Mouse (Mus musculus) cerebellum, postnatal 25 days (tissue): Measurements from ENCODE around the gene Zzef1.
A peak's percentile ranks its signal among the peaks of the same experiment; 100 is the strongest.

ENCODE experiments used
- DNase-seq, 2 experiments: peaks; one replicate each; pipeline ENCODE4 v3.0.0; 2021; ENCODE audit warnings: mixed read lengths in 2 of 2

Gene Zzef1

DNA sequence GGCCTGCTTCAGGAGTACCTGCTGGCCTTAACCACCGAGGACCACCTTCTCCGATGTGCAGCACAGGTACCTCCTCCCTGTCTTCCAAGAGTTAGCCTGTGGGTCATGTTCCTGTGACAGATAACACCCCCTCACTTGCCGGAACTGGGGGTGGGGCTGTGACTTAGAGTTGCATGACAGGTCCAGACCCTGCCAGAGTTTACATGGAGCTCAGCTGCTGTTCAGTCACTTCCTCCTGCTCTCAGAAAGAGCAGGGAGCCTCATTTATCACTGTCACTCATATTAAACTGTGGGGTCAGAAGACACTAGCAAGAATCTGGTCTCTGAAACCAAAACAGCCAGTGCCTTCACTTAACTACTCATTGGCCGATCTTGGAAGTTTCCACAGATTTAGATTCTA, 127.1 kb downstream of the Zzef1 start:
- no peak for DNase-seq

DNA sequence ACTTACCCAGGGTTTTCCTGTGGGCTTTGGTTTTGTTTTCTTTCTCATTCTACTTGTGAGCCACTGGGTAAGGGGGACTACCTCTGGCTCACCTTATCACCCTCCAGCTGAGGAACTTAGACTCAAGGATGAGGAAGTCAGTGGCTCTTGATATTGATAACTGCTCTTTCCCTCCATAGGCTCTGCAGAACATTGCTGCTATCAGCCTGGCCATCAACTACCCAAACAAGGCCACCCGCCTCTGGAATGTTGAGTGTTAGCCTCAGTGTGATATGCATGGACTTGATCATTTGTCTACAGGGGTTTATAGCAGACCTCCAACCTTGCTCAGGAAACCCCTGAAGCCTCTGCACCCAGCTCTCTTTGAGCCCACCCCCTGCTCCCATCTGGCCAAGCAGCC, 128.4 kb downstream of the Zzef1 start:
- no peak for DNase-seq

DNA sequence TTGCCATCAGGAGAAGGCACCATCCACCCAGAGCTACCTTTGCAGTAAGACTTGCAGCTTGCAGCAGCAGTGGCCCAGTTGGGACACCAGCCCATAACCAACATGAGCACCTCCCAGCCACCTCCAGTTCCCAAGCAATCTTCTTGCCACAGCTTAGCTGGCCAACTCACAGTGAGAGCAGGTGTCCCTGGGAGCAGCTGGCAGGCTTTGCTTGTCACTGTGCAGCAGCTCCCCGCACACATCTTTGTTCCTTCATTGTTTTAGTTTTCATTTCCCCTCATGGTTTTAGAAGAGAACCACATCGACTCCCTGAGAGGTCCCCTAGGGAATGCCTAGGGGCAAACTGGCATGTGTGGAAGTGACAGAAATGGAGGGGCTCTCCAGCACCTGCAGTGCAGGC, 129.0 kb downstream of the Zzef1 start:
- peak in 1 of 2 experiments; percentile 27 for DNase-seq

DNA sequence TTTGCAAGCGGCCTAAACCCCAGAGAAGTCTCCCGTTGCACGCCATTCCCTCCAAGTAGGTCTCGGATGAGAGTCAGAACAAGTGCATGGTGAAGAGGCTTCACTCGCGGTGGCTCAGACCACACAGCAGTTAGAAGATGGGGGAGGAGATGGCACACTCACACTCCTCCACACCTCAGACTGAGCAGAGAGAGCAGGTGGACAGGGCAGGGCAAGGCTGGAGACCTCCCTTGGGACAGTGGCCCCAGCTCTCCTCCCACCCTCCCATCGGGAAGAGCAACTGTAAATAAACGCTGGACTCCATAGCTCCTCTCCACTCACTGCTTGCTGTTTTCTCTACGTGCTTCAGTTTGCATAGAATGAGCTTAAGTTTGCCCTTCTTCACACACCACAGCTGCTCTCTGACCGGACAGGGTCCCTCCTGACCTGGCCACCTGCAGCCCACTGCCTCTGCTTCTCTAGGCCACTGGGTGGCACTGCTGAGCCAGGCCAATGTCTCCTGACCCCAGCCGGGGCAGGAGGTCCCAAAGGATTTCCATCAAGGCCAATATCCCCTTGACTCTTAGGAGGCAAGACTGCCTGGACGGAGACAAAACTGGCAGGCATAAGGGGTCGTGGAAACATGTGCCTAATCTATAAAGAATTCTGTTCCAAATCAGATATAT, 130.3 kb downstream of the Zzef1 start:
- peak; percentile 70 to 79 for DNase-seq

DNA sequence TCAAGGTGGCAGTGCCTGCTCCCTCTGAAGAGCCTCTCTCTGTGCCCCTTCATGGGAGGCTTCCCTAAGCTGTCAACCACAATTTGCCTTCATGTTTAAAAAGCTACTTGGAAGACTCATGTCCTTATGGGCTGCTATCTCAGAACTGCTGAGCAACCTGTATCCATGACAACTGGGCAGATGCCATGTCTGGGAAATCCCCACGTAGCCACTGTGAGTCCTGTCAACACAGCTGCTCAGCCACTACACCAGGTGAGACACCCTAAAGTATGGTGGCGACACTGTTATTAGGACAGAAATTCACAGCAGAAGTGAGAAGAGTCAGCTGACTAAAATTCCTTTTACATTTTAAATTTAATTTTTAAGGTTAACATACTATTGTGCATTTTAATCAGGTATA, 132.5 kb downstream of the Zzef1 start:
- DNase-seq = no peak

DNA sequence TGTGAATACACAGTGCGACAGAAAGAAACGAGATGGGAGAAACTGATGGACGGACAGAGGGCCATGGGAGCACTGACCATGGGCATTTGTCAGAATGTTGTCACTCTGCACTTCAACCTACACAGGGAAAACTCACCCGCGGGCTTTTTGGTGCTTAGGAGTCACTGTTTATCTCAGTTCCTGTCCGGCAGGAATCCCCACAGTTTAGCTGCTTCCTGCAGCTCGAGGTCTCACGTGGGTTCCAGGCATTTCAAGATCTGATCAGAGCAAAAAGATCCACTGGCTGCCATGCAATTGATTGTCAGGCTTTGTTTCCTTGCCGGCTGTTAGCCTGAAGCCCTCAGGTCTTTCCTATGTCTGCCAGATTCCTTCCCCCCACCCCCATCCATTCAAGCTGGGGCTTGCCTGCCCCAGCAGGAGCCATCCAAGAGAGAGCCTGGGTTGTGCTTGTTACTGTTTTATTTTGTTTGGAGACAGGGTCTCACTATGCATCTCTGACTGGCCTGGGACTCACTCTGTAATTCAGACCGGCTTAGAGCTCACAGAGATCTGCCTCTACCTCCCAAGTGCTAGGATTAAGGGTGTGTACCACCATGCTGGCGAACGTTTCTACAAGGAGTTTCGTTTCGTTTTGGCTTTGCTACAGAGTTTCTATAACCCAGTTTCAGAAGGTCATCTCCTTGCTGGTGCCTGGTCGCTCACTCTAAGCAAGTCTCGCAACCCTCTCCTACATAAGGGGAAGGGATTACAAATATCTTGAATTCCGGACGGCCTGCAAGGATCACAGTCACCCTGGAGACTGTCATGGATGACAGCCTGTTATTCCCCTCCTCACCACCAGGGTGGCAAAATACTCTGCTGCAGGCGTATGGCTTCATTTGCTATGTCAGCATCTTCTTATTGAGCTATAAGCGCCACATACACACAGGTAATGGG, 144.4 kb downstream of the Zzef1 start:
- peak; percentile 42 to 67 for DNase-seq

DNA sequence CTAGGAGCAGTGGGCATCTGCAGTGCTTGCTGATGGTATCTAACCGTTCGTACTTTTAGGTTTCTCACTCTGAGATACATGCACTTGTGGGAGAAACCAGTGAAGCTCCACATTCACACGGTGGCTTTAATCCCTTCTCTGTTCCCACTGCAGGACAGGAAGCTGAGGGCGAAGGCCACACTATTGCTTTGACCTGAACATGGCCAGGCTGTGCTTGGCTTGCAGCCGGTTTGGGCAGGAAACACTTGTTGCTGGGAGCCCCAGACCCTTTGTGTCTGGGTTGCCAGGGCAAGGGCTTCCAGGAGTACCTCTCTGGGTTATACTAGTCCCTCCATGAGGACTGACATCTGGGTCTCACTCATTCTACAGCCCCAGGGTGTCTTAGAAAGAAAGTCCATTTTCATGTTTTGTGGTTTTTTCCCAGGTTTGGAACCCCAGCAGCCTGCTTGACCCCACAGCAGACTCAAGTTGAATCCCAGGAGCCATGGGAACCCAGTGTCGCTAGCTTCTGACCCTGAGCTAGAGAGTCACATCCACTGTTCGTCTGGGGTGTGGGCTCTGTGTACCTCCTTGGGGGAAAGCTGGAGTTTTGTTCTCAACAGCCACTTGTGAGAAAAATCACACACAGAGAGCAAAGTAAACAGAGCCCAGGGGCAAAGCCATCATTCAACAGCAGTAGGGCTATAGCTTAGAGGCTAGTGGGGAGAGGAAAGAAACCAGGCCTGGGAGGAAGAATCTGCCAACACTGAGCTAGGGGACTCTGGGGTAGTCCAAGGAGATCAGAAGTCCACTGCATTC, 149.2 kb downstream of the Zzef1 start:
- DNase-seq = no peak

DNA sequence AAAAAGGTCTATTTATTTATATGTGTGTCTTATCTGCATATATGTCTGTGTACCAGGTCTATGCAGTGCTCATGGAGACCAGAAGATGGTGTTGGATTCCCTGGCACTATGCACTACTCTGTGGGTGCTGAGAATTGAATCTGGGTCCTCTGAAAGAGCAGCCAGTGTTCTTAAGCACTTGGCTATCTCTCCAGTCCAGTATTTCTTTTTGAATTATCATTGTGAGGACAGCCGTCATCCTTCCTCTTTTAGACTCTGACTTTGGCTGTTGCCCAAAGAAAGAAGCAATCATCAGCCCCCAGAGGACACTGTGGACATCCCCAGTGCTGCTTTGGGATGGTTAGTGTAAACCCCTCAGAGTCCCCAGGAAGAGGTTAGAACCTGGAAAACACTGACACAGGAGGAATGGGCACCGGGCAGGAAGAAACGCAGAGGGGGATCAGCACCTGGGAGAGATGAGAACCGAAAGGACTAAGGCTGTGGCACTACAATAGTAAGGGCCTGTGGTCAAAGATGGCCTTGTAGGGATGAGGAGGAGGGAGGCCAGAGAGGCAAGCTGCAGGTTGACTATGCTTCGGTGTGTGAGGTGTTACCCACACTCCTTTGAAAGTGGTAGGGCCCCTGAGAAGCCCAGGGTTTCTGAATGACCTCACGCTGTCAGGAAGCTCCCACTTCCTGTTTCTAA, 150.0 kb downstream of the Zzef1 start:
- DNase-seq = no peak

DNA sequence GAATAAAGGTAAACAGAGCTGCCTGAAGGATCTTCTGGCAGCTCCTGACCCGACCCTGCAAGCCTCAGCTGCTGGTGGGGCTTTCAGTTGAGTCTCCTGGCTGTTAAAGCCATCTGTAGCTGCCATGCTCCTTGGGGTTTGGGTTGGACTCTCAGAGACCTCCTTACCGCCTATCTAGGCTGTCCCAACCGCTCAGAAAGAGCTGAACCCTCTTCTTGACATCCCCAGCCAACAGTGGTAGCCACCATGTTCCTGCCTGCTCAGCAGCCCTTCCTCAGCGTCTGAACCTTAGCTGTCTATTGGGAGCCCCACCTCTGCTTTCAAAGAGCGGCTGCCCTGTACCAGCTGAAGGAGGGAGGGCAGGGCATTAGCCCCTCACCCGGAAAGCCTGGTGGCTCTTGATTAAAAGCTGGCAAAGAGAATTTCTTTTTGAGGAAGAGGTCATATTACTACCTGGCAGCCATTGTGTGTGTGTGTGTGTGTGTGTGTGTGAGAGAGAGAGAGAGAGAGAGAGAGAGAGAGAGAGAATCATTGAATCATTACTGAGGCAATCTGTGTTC, 150.6 kb downstream of the Zzef1 start:
- DNase-seq = no peak

DNA sequence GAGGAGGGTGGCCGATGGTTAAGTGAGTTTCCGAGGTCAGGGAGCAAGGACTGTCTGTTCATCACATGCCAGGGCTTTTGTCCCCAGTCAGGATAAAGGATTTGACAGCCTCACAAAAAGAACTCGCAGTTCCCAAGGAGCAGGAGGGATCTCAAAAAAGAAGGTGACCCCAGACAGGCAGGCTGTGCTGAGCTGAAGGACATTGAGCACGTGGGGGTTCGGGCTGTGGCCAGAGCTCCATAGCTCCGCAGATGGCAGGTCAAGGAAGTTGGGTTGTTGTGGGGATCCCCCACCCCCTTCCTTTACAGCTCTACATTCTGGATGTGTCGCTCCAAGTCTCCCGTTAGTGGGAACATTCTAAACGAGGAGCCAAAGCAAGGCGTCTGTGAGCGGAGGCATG, 151.8 kb downstream of the Zzef1 start:
- no peak for DNase-seq

DNA sequence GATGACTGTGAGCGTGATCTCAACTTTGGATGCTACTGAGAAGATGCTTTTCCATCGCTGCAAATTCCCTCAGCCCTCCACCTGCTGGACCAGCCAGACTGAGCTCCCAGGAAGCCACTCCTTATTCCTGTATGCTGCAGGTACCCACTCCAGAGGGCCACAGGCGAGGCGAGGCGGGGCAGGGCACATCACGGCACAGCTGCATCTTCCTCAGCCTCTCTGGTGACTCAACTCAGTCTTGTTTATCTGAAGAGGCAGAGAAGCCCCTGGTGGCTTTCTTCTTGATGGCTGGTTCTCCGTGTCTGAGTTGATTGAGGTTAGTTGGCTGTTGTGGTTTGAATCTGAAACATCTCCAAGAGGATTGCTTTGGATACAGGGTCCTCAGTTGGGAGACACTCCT, 152.2 kb downstream of the Zzef1 start:
- DNase-seq = no peak

DNA sequence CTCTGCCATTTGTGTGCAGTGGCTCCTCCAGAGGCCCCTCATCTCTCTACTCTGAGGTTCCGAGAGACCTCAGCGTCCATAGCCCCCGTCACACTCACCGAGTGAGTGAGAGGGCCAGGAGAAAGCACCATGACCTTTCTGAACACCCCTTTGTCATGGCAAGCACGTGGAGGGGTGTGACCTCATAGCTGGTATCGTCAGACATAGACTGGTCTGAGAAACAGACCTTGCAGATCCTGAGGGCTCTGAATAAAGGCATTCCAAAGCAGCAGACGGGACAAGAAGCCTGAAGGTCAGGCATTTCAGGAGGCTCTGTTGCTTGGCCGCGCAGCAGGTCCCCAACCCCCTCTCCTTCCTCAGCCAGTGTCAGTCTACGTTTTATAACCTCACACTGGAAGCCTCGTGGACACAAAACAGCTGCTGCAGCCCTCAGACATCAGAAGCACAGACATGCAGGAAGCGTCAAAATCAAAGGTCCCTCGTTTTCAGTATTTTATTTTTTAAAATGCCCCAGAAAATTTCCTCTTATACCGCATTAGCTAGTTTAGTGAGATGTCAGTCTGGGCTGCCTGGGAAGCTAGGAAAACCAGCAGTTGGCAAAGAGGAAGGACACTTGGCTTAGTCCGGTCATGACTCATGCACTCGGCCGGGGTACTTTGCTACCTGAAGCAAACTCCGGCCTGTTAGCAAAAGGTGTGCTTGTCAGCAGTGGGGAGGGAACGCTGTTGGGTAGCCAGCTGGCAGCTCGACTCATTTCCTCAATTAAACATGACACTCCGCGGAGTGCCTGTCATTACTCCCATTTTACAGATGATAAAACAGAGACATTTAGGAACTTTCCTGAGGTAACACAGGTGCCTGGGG, 155.3 kb downstream of the Zzef1 start:
- peak; percentile 52 to 71 for DNase-seq

DNA sequence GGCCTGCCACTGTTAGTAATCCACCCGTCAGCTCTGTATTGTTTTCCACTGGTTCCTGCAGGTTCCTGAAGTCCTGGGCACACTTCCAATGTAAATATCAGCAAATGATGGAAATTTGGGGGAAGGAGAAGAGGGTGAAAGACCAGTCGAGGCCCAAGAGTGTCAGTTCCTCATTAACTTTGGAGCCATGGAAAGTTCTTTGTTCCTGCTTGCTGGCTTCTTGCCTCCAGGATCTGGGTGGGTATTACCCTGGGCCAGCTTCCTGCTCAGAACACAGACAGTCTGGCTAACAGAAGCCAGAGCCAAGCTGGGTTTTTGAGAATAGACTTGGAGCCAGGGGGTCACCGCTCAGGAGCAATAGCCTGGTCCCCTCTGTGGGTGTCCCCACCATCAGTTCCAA, 156.2 kb downstream of the Zzef1 start:
- DNase-seq = no peak

DNA sequence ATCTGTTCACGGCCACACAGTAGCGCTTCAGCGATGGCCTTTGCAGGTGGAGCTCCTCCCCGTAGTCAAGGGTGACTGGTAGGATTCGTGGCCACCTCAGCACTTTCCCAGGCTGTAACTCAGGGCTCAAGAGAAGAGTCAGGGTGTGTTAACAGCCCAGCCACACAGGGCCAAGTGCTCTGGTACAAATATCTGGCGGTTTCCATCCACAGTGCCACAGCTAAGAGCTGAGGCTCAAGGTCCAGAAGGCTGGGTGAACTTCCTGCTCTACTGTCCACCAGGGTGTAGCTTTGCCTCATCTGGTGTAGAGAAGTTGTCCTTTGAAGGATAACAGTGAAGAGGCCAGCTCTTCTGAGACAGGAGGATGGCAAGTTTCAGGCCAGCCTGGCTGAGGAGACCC, 156.7 kb downstream of the Zzef1 start:
- no peak for DNase-seq

DNA sequence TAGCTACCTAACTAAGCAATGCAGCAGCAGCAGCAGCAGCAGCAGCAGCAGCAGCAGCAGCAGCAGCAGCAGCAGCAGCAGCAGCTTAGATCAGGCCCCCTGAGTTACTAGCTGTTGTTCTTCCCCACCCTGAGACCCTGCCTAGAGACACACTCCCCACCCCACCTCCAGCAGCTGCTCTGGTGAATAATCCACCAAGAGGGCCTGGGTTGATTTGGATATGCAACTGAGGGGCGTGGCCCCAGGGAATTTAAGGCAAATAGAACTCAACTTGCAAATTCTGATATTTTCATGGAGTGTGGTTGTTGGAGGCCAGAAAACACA, 157.1 kb downstream of the Zzef1 start:
- DNase-seq = no peak

DNA sequence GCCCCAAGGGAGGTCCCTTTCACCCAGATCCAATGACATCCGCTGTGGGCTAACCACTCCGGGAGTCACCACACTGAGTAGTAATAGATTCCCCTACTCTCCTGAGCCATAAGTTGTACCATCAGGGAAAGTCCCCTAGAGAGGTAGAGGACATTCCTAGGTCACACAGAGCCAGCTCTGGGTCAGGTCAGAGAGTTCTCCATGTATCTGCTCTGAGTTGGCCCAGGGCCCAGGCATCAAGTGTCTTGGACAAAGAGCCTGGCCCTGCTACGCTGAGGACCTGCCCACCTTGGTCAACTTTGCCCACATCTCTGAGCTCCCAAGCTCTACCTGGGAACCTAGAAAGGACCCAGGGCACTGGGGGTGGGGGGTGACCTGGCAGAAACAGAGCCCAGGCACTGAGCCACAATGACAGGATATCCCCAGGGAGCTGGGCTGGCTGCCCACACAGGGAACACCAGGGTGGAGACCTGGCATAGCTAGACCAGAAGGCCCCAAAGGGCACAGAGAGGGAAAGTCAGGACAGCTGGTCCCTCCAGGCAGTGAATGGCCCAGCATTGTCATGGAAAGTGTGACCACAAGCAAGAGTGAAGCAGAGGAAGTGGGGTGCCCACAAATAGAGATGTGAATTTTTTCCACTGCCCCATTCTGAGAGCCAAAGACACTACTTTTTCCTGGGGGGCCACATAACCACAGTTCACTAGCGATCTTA, 157.6 kb downstream of the Zzef1 start:
- peak; percentile 65 to 77 for DNase-seq

DNA sequence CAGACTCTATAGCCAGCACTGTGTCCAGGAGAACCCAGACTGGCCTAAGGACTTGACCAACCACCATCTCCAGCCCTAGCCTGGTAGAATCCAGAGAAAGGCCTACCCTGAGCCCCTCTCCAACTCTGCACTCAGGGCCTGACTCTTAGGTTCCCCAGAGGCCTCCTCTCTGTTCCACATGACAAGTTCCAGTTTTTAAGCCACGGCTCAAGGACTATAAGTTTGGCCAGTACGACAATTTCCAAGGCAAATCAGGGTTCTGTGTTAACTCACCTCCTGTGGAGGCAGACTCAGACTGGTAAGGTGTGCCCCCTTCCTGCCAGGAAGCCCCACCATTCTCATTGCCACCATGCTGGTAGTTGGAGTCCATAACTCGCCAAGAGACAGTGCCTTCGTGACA, 158.2 kb downstream of the Zzef1 start:
- no peak for DNase-seq

DNA sequence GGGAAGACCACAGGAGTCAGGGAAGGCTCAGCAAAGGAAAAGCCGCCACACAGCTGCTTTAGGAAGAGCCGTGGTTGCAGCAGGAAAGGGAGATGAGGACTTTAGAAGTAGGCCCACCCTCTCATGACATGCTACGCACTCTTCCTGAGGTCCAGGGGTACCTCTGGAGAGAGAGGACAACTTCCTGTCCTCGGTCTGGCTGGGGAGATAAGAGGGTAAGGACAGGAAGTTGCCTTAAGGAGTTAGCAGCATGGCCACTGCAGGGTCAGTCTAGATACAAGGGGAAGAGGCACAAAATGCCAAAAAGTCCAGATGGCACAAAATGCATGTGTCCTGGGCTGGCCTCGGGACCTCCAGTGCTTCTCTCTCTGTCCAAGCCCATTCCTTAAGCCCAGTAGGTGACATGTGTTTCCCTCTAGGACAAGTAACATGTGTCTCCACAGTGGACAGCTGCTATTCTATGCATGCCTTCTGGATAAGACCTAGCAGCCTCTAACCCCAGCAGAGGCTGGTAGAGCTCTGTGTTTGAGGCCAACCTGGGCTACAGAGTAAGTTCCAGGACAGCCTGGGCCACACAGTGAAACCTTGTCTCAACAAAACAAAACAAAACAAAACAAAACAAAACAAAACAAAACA, 159.4 kb downstream of the Zzef1 start:
- no peak for DNase-seq

DNA sequence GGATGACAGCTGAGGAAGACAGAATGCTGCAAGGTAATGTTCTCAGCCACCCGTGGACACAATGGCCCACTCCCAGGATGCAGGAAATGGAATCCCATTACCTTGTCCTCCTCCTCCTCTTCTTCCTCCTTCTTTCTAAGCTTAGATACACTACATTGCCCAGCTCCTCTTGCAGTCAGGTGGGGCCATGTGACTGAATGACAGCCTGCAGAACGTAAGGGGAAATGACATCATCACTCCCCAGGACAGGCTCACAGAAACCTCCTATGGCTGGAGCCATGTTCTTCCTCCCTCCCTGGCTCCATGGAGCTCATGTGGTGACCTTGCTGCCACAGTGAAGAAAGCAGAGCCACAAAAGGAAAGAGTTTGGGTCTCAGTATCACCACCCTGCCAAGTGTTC, 161.3 kb downstream of the Zzef1 start:
- DNase-seq = no peak

DNA sequence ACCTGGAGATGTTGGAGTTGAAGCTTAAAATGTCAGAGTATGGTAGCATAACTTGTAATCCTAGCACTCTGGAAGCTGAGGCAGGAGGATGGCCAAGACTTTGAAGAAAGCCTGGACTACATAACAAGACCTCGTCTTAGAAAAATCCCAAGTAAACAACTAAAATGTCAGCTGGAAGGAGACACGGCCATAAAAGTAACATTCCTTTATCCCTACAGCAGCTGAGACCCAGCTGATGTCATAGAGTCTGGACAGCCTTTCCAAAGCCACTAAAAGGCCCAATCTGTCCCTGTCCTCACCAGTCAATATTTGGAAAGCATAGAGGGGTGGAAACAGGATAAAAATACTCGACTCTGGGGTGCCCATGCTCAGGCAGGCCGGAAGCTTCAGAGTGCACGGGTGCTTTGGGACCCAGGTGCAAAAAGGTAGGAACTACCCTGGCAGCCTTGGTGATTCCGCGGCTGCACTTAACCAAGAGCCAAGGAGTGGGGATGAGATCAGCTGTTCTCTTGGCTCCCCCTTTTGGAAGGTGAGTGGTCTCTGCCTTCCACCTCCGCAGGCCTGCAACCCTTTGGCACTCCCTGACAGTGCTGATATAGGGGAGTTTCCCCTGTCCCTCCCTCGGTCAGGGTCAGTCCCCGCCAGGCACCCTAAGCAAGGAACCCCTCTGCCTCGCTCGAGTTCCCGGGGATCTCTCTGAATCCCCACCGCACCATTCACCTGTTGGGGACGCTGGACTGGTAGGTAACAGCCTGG, 164.1 kb downstream of the Zzef1 start:
- no peak for DNase-seq
